Mouse (Mus musculus): ENCODE measurements at regions not wholly inside any gene's neighbourhood (a gene's known extent, or its start where the extent isn't known, plus 50 kb on each side); places are given as distances from the start of the nearest gene placed in this dataset.

DNA sequence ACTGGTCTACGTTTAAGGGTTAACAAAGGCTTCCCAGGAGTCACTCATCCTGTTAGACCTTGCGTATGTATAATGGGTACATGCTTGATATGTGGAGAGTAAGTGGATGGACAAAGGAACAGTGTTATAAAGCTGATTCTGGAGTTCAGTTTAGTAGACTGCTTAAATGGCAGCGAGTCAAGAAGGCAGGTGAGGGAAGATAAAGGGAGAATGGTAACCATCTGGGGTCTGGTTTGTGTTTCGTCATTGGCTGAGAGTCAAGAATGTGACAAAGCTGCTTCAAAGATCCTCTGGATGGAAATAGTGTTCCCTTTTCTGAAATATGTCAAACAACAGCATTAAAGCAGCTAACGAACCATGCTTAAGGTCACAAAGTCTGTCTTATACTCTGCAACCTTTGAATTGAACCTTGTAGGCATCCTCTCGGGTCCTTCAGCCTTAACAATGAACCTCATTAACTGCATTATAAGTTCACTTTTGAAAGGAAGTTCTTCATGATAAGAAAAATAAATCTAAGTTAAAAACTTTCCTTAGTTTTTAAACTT lies 286.9 kb upstream of the 4930452B06Rik start:
- DNase-seq (ENCODE audit: low spot score in 2 of 2) = no peak

DNA sequence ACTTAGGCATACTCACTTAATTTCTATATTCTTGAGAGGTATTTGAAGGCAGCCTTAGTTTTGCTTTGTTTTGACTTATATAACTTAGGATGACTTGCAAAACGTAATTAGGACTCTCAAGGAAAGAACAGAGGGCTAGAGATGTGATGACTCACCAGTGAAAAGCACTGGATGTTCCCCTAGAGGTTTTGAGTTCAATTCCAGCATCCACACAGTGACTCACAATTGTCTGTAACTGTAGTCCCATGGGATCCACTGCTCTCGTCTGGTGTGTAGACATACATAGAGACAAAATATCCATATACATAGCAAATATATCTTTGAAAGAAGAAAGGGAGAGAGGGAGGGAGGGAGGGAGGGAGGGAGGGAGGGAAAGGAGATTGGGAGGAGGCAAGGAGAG lies 282.7 kb upstream of the 4930452B06Rik start:
- DNase-seq (ENCODE audit: low spot score in 2 of 2) = no peak

DNA sequence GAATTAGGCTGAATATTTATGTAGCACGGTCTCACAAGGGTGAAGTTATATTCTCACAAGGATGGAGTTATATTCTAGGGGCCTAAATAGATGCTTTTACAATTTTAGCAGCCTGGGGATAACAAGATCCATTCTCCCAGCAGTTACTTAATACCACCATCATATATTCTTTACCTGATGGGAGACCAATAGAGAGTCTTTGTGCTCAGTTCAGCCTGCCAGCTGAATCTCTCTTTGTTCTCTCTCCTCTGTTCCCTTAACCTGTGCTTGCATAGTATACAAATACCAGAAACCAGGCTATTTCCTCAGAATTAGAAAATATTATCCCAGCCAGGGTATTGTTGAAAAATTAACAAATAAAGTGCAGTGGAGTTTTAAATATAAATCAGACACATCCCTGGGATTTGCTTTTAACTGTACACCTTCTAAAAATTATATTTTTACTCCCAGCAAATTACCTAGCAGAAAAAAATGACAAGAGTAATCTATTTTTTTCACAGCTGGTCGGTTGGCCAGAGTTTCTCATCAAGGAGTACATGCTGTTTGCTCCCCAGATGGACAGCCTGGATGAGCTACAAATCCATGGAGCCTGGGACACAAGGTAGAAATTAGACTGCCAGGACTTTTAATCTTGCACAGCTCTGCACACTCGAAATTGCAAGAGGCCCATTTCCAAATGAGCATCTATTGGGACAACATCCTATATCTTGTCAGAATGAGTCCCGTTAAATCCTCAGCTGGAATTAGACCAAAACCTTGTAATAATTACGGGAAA lies 281.0 kb upstream of the 4930452B06Rik start:
- no peak for DNase-seq (ENCODE audit: low spot score in 2 of 2)

DNA sequence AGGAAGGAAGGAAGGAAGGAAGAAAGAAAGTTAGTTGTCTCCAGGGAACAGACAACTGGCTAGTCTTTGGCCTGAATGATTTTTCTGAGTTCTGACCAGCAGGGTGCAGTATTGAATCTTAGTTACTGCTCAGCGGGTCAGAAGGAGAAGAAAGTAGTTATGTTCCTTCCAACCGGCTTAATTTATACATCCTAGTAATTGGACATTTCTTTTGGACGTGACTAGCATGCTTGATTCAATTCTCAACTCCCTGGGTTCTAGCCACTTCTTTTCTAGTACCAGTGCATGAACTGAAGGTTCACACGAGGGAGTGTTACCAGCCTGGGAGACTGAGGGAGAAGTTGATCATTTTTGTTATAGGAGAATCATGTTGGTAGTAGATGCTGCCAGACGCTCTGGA lies 269.1 kb upstream of the 4930452B06Rik start:
- DNase-seq (ENCODE audit: low spot score in 2 of 2) = peak in 1 of 2 experiments; percentile 45

Data from gastrocnemius, postnatal 4 days (tissue).